Mouse (Mus musculus) embryonic facial prominence, embryonic 12.5 days (tissue): Measurements from ENCODE around the gene Cfap54. TPM values are rescaled to one million over a fixed set of nuclear protein-coding genes. Genes with fewer than 3 reads are reported as not detected.
A peak's percentile ranks its signal among the peaks of the same experiment; 100 is the strongest.

ENCODE experiments used
- ATAC-seq: fragments of 200-750 bp; cut with Nextera tagmentation; 2 replicates; pipeline ENCODE4 v1.8.0; 2017; ENCODE audit not compliant: insufficient number of reproducible peaks, insufficient read depth, low FRiP score, low TSS enrichment
- H3K27ac ChIP-seq: fragments of 300-500 bp; sonication (generic); 2 replicates; pipeline ENCODE4 v1.5.1; 2016; ENCODE audit warnings: mild to moderate bottlenecking
- H3K27me3 ChIP-seq: fragments of 300-500 bp; sonication (generic); 2 replicates; pipeline ENCODE4 v1.6.1; 2016; ENCODE audit warnings: mild to moderate bottlenecking, moderate library complexity
- H3K36me3 ChIP-seq: fragments of 300-500 bp; sonication (generic); 2 replicates; pipeline ENCODE4 v1.6.1; 2016; ENCODE audit warnings: mild to moderate bottlenecking
- H3K4me1 ChIP-seq: fragments of 300-500 bp; sonication (generic); 2 replicates; pipeline ENCODE4 v1.6.1; 2016
- H3K4me2 ChIP-seq: fragments of 300-500 bp; sonication (generic); replicated peaks from 2 replicates; pipeline ENCODE4 v1.6.1; 2016; ENCODE audit warnings: mild to moderate bottlenecking, moderate library complexity
- H3K4me3 ChIP-seq: fragments of 300-500 bp; sonication (generic); 2 replicates; pipeline ENCODE4 v1.5.1; 2016; ENCODE audit warnings: mild to moderate bottlenecking
- H3K9ac ChIP-seq: fragments of 300-500 bp; sonication (generic); 2 replicates; pipeline ENCODE4 v1.6.1; 2016; ENCODE audit warnings: mild to moderate bottlenecking, moderate library complexity
- H3K9me3 ChIP-seq: fragments of 300-500 bp; sonication (generic); 2 replicates; pipeline ENCODE4 v1.6.1; 2016; ENCODE audit warnings: mild to moderate bottlenecking, moderate library complexity
- WGBS: fragments of 180-500 bp; shearing (Covaris S2); methylation state at CpG from one replicate; pipeline ENCODE4 v1.1.7; 2016; 5-methylcytosine and 5-hydroxymethylcytosine counted together
- polyA plus RNA-seq: library from polyadenylated mRNA; unstranded; fragments of >200 nt; fragmentation: Nextera tagmentation; extraction: Ambion mirVana; gene quantifications from 2 replicates; pipeline ENCODE4 v1.2.1, GENCODE M21; 2016

Cfap54 gene
- polyA plus RNA-seq, 1 experiment from 2014 or later, result 0.28 TPM

DNA sequence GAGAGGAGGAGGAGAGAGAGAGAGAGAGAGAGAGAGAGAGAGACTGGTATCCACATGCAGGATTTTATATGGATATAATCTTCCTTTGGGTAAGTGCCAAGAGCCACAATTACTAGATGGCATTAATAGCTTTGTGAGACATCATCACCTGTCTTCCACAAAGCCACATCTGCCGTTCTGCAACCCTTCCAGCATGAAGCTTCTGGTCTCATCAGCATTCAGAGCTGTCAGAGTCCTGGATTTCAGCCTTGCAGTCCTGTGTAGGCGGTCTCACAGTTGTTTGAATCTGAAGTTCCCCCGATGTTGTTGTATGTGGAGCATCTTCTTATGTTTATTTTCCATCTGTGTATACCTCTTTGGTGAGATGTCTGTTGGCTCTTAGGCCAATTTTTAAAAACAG, 9.7 kb downstream of the Cfap54 start:
- Histone ChIP-seq H3K9ac (no peak overlapping the region), H3K36me3 (no peaks in the 10 kb centered on the region), H3K9me3 (no peaks in the 10 kb centered on the region), H3K4me3 (no peak overlapping the region), H3K4me1 (peaks cover 4% of the 10 kb centered on the region; the same call in 1 of the 2 replicates), H3K27me3 (no peaks in the 10 kb centered on the region), H3K4me2 (no peak overlapping the region), H3K27ac (no peak overlapping the region)
- ATAC-seq, result no peak
- WGBS, result 74% methylated on average over 3 of the region's 3 CpGs

DNA sequence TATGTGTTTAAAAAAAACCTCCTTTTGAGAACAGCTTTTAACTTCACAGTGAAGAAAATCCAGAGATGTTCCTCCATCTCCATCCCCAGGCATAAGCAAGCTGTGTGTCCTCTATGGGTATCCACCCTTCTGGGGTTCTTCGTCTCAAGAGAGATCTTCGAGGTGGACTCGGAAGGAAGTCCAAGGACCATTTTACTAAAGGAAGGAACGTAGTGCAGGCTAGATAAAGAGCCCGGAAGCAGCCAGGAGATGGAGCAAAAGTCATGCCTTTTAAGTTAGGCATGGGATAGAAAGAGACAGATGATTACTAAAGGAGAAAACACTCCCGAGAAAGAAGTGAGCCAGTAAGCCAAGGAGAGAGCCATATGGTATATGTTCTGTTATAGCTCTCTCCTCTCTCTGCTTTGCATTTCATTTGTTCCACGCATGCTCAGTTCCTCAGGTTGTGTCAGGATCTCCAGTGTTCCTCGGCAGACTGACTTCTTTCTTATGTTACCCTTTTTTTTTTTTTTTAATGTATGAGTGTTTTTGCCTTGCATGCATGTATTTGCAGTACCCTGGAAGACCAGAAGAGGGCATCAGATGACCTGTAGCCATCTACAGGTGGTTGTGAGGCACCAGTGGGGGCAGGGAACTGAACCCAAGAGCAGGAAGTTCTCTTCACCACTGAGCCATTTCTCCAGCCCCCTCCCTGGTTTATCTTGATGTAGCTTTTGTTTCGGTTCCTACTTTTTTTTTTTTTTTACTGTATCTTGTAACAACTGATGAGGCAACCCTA, 11.1 kb downstream of the Cfap54 start:
- ATAC-seq, result no peak
- Histone ChIP-seq H3K4me2 (no peak overlapping the region), H3K4me3 (no peak overlapping the region), H3K36me3 (no peaks in the 10 kb centered on the region), H3K27me3 (no peaks in the 10 kb centered on the region), H3K9me3 (no peaks in the 10 kb centered on the region), H3K27ac (no peak overlapping the region), H3K9ac (no peak overlapping the region), H3K4me1 (no peaks in the 10 kb centered on the region)
- 76% methylated on average over 9 of the region's 9 CpGs for WGBS

DNA sequence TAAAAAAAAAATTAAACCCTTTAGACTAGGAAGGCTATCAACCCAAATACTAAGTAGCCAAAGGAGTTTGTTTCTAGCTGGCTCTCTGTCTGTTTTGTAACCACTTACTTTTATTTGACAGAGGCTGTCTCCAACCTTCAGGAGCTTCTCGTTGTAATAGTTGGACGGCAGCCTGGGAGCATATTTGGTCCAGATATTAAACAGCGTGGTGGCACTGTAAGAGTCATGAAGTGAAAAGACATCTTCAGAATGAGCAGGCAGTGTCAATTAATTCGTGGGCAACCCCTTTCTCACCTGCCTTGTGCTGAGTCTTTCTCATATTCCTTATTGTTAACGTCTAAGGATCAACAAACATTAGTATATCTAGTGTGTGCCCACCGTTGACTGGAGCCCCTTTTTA, 11.7 kb downstream of the Cfap54 start:
- Histone ChIP-seq H3K4me1 (no peaks in the 10 kb centered on the region), H3K27me3 (no peaks in the 10 kb centered on the region), H3K36me3 (no peaks in the 10 kb centered on the region), H3K9ac (no peak overlapping the region), H3K27ac (no peak overlapping the region), H3K9me3 (no peaks in the 10 kb centered on the region), H3K4me3 (no peak overlapping the region), H3K4me2 (no peak overlapping the region)
- ATAC-seq, result no peak
- 83% methylated on average over 6 of the region's 6 CpGs for WGBS

DNA sequence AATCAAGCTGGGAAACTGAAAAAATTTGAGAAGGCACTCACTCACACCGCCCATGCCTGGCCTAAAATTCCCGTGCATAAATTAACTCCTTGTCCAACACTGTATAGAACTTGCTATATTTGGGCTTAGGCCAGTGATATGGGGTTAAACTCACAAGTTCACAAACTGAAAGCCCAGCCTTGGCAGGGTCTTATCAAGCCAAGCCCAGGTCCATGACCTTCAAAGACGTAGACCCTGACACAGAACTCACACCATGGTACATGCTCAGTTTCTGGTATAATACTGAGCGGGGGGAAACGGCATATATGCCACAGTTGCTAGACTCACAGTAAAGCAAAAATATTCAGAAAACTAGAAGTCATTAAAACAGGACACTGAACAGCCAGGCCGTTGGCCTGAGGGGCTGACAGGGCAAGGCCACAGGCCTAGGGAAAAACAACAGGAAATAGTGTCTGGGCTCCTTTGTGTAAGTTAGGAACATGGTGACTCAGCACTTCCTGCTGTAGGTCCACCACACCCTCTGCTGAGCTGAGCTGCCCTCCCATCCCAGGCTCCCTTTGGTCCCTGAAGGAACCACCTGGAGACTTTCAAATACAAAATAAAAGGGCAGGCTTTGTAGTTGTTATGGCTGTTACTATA, 12.3 kb downstream of the Cfap54 start:
- Histone ChIP-seq H3K27ac (no peak overlapping the region), H3K4me3 (no peak overlapping the region), H3K9me3 (no peaks in the 10 kb centered on the region), H3K27me3 (no peaks in the 10 kb centered on the region), H3K4me2 (no peak overlapping the region), H3K4me1 (no peaks in the 10 kb centered on the region), H3K36me3 (no peaks in the 10 kb centered on the region), H3K9ac (no peak overlapping the region)
- 74% methylated on average over 6 of the region's 6 CpGs for WGBS
- ATAC-seq, result no peak

DNA sequence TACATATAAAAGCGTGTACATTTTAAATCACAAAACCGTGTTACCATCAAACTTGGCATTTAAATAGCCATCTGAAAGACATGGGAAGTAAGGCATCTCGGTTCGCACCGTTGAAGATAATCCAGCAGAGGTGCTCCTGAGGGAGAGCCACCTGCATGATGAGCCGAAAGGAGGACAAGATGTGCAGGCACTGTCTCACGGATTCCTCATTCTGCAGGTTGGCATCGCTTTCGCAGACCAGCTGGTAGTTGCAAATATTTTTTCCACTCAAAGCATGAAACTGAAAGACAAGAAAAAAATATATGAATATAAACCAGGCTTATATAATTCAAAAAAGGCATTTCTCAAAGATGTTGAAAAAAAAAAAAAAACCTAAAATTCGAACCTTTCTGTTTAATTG, 16.4 kb downstream of the Cfap54 start:
- Histone ChIP-seq H3K27ac (no peak overlapping the region), H3K9me3 (no peaks in the 10 kb centered on the region), H3K36me3 (no peaks in the 10 kb centered on the region), H3K27me3 (no peaks in the 10 kb centered on the region), H3K4me2 (no peak overlapping the region), H3K4me3 (no peak overlapping the region), H3K9ac (no peak overlapping the region), H3K4me1 (no peaks in the 10 kb centered on the region)
- ATAC-seq, result no peak
- WGBS, result 84% methylated on average over 10 of the region's 10 CpGs

DNA sequence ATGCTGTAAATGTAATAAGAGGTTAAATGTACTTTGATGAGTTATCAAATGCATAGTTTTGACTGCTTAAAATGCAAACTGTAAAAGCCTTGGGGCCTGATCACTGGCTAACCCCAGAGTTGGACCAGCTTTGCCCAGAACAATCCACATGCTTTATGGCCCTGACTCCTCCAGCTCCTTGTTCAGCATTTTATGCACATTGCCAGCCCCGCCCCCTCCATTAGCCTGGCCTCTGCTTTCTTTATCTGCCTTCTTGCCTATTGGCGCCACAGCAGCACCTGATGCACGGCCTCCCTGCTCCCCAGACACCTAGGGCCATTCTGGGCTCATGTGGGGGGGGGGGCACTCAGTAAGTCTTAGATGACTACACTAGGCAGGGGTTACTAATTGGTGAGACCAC, 17.8 kb downstream of the Cfap54 start:
- H3K4me3 ChIP-seq, result no peak overlapping the region
- no peaks in the 10 kb centered on the region for H3K36me3 ChIP-seq
- H3K9me3 ChIP-seq, result no peaks in the 10 kb centered on the region
- 60% methylated on average over 3 of the region's 3 CpGs for WGBS
- no peaks in the 10 kb centered on the region for H3K27me3 ChIP-seq
- no peak overlapping the region for H3K27ac ChIP-seq
- H3K4me2 ChIP-seq, result no peak overlapping the region
- no peak for ATAC-seq
- no peak overlapping the region for H3K9ac ChIP-seq
- H3K4me1 ChIP-seq, result no peaks in the 10 kb centered on the region

DNA sequence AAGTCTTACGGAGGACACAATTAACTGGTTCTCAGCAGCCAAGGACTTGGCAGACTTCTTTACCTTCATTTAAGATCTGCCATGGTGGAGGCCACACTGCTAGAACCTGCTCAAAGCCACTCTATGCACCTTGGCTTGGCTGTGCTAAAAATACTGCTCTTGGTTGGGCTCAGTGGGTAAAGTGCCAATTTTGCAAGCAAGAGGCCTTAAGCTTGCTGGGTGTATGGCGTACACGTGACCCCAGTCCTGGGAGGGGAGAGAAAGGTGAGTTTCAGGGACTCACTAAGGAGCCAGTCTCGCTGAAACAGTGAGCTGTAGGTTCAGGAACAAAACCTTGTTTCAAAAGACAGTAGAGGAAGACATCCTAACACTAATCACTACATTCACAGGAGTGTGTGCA, 19.0 kb downstream of the Cfap54 start:
- H3K9me3 ChIP-seq, result no peaks in the 10 kb centered on the region
- no peaks in the 10 kb centered on the region for H3K36me3 ChIP-seq
- H3K4me1 ChIP-seq, result no peaks in the 10 kb centered on the region
- H3K4me2 ChIP-seq, result no peak overlapping the region
- WGBS, result 78% methylated on average over 4 of the region's 4 CpGs
- H3K27ac ChIP-seq, result no peak overlapping the region
- no peaks in the 10 kb centered on the region for H3K27me3 ChIP-seq
- no peak overlapping the region for H3K4me3 ChIP-seq
- no peak for ATAC-seq
- H3K9ac ChIP-seq, result no peak overlapping the region

DNA sequence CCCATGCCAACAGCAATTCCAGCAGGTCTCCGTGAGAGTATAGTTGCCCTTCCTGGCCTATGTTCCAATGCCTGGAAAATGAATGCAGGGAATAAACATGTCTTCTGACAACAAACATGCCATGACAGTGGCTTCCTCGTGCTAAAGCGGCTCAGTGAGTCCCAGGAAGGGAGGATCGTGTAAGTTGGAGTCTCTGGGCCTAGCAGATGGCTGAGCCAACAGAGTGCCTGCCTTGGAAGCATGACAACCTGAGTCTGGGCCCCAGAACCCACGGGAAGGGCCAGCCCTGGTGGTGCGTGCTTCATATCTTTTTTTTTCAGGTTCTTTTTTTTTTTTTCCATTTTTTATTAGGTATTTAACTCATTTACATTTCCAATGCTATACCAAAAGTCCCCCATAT, 27.6 kb downstream of the Cfap54 start:
- H3K4me3 ChIP-seq, result no peak overlapping the region
- no peaks in the 10 kb centered on the region for H3K9me3 ChIP-seq
- 85% methylated on average over 6 of the region's 6 CpGs for WGBS
- ATAC-seq, result no peak
- no peak overlapping the region for H3K9ac ChIP-seq
- no peak overlapping the region for H3K27ac ChIP-seq
- H3K4me2 ChIP-seq, result no peak overlapping the region
- H3K4me1 ChIP-seq, result no peaks in the 10 kb centered on the region
- H3K27me3 ChIP-seq, result no peaks in the 10 kb centered on the region
- no peaks in the 10 kb centered on the region for H3K36me3 ChIP-seq

DNA sequence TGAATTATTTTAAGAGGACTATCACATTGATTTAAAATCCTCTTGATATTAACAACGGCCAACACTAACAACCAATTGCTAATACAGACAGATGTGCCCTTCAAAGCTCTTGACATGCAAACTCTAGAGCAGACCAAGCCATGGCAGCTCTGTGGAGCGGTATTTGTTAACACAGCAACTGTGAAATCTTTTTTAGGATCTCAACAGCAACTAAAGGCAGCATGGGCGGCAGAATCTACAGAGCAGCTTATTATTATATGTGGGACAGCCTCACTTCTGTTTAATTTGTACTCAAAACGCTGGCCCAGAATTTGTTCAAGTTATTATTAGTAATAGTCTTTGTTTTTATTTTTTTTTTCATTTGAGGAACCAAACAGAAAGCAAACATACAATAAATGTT, 28.1 kb downstream of the Cfap54 start:
- H3K4me1 ChIP-seq, result no peaks in the 10 kb centered on the region
- H3K9ac ChIP-seq, result no peak overlapping the region
- ATAC-seq, result no peak
- WGBS, result 87% methylated on average over 4 of the region's 4 CpGs
- H3K36me3 ChIP-seq, result no peaks in the 10 kb centered on the region
- H3K4me2 ChIP-seq, result no peak overlapping the region
- H3K4me3 ChIP-seq, result no peak overlapping the region
- H3K27me3 ChIP-seq, result no peaks in the 10 kb centered on the region
- no peak overlapping the region for H3K27ac ChIP-seq
- H3K9me3 ChIP-seq, result no peaks in the 10 kb centered on the region

DNA sequence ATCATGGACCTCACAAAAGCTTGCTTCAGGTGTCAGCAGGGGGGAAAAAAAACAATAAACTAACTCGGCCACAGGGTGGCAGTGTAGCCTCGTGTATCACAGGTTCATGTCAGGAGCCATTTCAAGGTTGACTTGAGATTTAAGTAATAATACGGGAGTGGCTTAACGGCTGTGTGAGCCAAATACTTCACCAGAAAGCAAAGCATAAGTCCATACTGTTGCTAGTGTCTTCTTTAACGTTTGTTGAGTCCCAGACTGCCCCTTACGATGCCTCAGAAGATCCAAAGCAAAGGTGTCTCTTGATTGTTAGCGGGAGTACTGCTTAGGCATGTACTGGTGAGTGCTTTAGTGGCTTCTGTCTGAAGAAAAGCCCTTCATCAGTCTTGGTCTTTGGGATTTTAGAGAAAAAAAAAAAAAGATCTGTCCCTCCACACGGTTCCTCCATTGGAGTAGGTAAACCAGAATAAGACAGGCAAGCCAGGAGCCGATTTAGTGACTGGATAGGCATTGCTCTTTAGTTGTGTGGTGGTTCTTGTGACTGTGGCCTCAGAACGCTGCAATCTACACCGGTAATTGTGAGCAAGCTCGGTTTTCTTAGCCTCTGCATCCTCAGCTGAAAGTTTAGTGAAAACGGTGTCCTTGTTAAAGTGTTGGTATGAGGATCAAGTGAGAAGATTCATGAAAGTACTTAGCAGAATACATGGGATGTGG, 30.2 kb downstream of the Cfap54 start:
- ATAC-seq, result no peak
- WGBS, result 36% methylated on average over 13 of the region's 13 CpGs
- Histone ChIP-seq H3K36me3 (no peaks in the 10 kb centered on the region), H3K27ac (no peak overlapping the region), H3K27me3 (no peaks in the 10 kb centered on the region), H3K4me1 (no peaks in the 10 kb centered on the region), H3K9ac (no peak overlapping the region), H3K9me3 (no peaks in the 10 kb centered on the region), H3K4me3 (0 out of 2 replicates have a peak overlapping the region, but pooled peaks have one; percentile 20), H3K4me2 (peak overlapping the region; percentile 34)

DNA sequence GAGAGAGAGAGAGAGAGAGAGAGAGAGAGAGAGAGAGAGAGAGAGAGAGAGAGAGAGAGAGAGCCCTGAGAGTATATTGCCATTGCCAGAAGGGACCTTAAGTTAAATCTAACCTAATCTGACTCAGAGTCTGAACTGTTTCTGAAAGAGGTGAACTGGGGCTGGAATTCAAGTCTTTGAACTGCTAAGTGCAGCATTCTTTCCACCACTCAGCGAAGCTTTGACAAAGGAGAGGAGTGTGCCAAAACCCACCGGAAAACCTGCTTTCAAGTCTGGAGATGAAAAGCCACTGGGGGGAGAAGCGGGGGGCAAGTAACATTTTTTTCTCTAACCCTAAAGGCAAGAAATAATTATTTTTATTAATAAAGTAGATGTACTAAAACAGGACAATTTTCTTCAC, 30.8 kb downstream of the Cfap54 start:
- H3K27ac ChIP-seq, result no peak overlapping the region
- H3K9ac ChIP-seq, result no peak overlapping the region
- H3K27me3 ChIP-seq, result no peaks in the 10 kb centered on the region
- H3K4me1 ChIP-seq, result no peaks in the 10 kb centered on the region
- 43% methylated on average over 3 of the region's 3 CpGs for WGBS
- H3K4me2 ChIP-seq, result no peak overlapping the region
- no peak for ATAC-seq
- no peaks in the 10 kb centered on the region for H3K36me3 ChIP-seq
- H3K9me3 ChIP-seq, result no peaks in the 10 kb centered on the region
- no peak overlapping the region for H3K4me3 ChIP-seq

DNA sequence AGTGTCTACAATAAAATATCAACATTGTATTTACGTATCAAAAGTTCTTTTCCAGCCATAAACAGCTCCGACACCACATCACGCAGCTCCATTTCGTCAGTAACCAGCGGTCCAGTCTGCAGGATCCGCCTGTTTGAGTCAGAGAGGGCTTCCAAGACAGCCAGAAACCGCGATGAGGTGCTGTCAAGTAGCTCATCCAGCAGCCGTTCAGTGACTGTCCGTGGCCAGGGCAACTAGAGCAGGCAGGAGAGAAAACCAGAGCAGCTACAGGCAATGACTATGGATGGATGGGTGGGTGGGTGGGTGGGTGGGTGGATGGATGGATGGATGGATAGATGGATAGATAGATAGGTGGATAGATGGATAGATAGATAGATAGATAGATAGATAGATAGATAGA, 38.2 kb downstream of the Cfap54 start:
- 90% methylated on average over 10 of the region's 10 CpGs for WGBS
- H3K36me3 ChIP-seq, result no peaks in the 10 kb centered on the region
- H3K9ac ChIP-seq, result no peak overlapping the region
- ATAC-seq, result no peak
- H3K27me3 ChIP-seq, result no peaks in the 10 kb centered on the region
- H3K4me1 ChIP-seq, result no peaks in the 10 kb centered on the region
- H3K9me3 ChIP-seq, result no peaks in the 10 kb centered on the region
- no peak overlapping the region for H3K27ac ChIP-seq
- H3K4me3 ChIP-seq, result no peak overlapping the region
- no peak overlapping the region for H3K4me2 ChIP-seq
